Mouse (Mus musculus) G1E (cell line): ENCODE data around the gene Egr2. TPM values are rescaled to one million over a fixed set of nuclear protein-coding genes. Genes with fewer than 3 reads are reported as not detected.

Source experiments
- ATAC-seq: 2 replicates; pipeline ENCODE4 v1.8.0; 2016; ENCODE audit warnings: mild to moderate bottlenecking; ENCODE audit not compliant: insufficient number of reproducible peaks, poor library complexity, low FRiP score, severe bottlenecking; ENCODE audit errors: extremely low read depth
- DNase-seq: peaks from one replicate; pipeline ENCODE4 v3.0.0; 2012; ENCODE audit warnings: low spot score
- H3K27me3 ChIP-seq: 2 replicates; pipeline ENCODE4 v1.6.1; 2012; ENCODE audit warnings: mild to moderate bottlenecking, low read length, inconsistent platforms; ENCODE audit not compliant: insufficient read depth
- H3K36me3 ChIP-seq: replicated peaks from 2 replicates; pipeline ENCODE3; 2012; ENCODE audit warnings: mild to moderate bottlenecking, inconsistent platforms
- H3K4me1 ChIP-seq: 2 replicates; pipeline ENCODE4 v1.6.1; 2012; ENCODE audit warnings: low read depth, low read length, inconsistent platforms, mixed read lengths; ENCODE audit not compliant: insufficient read depth
- H3K4me3 ChIP-seq: 2 replicates; pipeline ENCODE4 v1.5.1; 2012; ENCODE audit warnings: low read depth, mild to moderate bottlenecking, inconsistent platforms, low read length, moderate library complexity, mixed read lengths
- H3K9me3 ChIP-seq: replicated peaks from 2 replicates; pipeline ENCODE4 v1.6.1; 2012; ENCODE audit warnings: inconsistent platforms
- CTCF ChIP-seq: IDR thresholded peaks from 2 replicates; pipeline ENCODE4 v1.5.1; 2012; ENCODE audit warnings: low read depth, low read length, inconsistent platforms, mixed read lengths
- GATA1 ChIP-seq: IDR thresholded peaks from 2 replicates; pipeline ENCODE4 v1.6.1; 2012; ENCODE audit warnings: borderline replicate concordance, low read length, inconsistent platforms, mixed read lengths
- GATA2 ChIP-seq: IDR thresholded peaks from 2 replicates; pipeline ENCODE4 v1.6.1; 2012; ENCODE audit warnings: low read depth, low read length, inconsistent platforms, borderline replicate concordance
- POLR2AphosphoS5 ChIP-seq: IDR thresholded peaks from 2 replicates; pipeline ENCODE4 v1.6.1; 2012; ENCODE audit warnings: low read depth, low read length, inconsistent platforms; ENCODE audit not compliant: insufficient replicate concordance
- TAL1 ChIP-seq: conservative IDR thresholded peaks from 2 replicates; pipeline ENCODE4 v1.6.1; 2012; ENCODE audit warnings: low read depth, low read length, inconsistent platforms, mixed read lengths
- polyA plus RNA-seq: library from polyadenylated mRNA; stranded (reverse); fragments of >175 nt; gene quantifications from 2 replicates; pipeline ENCODE4 v1.2.3, GENCODE M21; 2012
- total RNA-seq, 2 experiments: library from RNA; stranded (forward) in 1 of 2; stranded (reverse) in 1 of 2; fragments of 200-1000 nt in 1 of 2; fragments of >200 nt in 1 of 2; fragmentation: Nextera tagmentation in 1 of 2; gene quantifications; 2 replicates each; pipeline ENCODE4 v1.2.3; 2014 to 2017

Egr2 gene
- total and polyA plus RNA-seq, 3 experiments: 0.08 to 1.0 TPM; not detected in 1

- Histone ChIP-seq H3K36me3 (peaks cover 36% of the 10 kb centered on the region), H3K9me3 (no peaks in the 10 kb centered on the region), H3K4me3 (peak overlapping the region; percentile 100), H3K27me3 (no peaks in the 10 kb centered on the region; the same call in 1 of the 2 replicates), H3K4me1 (peaks cover 42% of the 10 kb centered on the region)
- TF ChIP-seq TAL1 (no peak), CTCF (no peak), POLR2AphosphoS5 (no peak), GATA2 (no peak), GATA1 (no peak)
- peak; percentile 37 for DNase-seq
- ATAC-seq: no peak
Measured at GRCm38 (mm10) chr10:67548261-67548854, 13.1 kb downstream of the Egr2 start.

- Histone ChIP-seq H3K4me3 (peak within 1 kb of the TSS; percentile 100), H3K36me3 (peaks cover 34% of the 10 kb centered on the region), H3K27me3 (no peaks in the 10 kb centered on the region; the same call in 1 of the 2 replicates), H3K9me3 (no peaks in the 10 kb centered on the region), H3K4me1 (peaks cover 42% of the 10 kb centered on the region)
- ATAC-seq (peak; percentile 79), DNase-seq (peak; percentile 74)
- TF ChIP-seq POLR2AphosphoS5: no peak
- TF ChIP-seq GATA2: no peak
- TF ChIP-seq CTCF: no peak
- no peak for TF ChIP-seq GATA1
- TF ChIP-seq TAL1: no peak
Measured at GRCm38 (mm10) chr10:67548877-67549731, 13.8 kb downstream of the Egr2 start, which contains the start of gene Ado. Gene Ado, minus strand, starts transcription at chr10:67548955.

- no peak for TF ChIP-seq CTCF
- no peak for TF ChIP-seq POLR2AphosphoS5
- TF ChIP-seq TAL1: no peak
- no peak for TF ChIP-seq GATA1
- 0 out of 2 replicates have a peak, but pooled peaks cover 2% of the 10 kb centered on the region for H3K4me1 ChIP-seq
- DNase-seq: no peak
- H3K36me3 ChIP-seq: no peaks in the 10 kb centered on the region
- H3K27me3 ChIP-seq: peaks cover 18% of the 10 kb centered on the region
- H3K4me3 ChIP-seq: no peak overlapping the region
- H3K9me3 ChIP-seq: no peaks in the 10 kb centered on the region
- ATAC-seq: no peak
Measured at GRCm38 (mm10) chr10:67558053-67558452, 22.8 kb downstream of the Egr2 start.

GRCm38 (mm10) chr10:67559765-67560394 is 24.6 kb downstream of the Egr2 start:
- ATAC-seq (no peak), DNase-seq (no peak)
- TF ChIP-seq POLR2AphosphoS5: no peak
- TF ChIP-seq CTCF: no peak
- TF ChIP-seq GATA2: no peak
- no peak for TF ChIP-seq TAL1
- TF ChIP-seq GATA1: no peak
- Histone ChIP-seq H3K4me3 (no peak overlapping the region), H3K9me3 (no peaks in the 10 kb centered on the region), H3K4me1 (0 out of 2 replicates have a peak, but pooled peaks cover 2% of the 10 kb centered on the region), H3K36me3 (no peaks in the 10 kb centered on the region), H3K27me3 (peaks cover 20% of the 10 kb centered on the region)

- Histone ChIP-seq H3K4me1 (0 out of 2 replicates have a peak, but pooled peaks cover under 1% of the 10 kb centered on the region), H3K27me3 (peaks cover 19% of the 10 kb centered on the region), H3K36me3 (no peaks in the 10 kb centered on the region), H3K4me3 (no peak overlapping the region), H3K9me3 (no peaks in the 10 kb centered on the region)
- TF ChIP-seq CTCF (no peak), TAL1 (no peak), POLR2AphosphoS5 (no peak), GATA2 (no peak)
- DNase-seq: no peak
- no peak for ATAC-seq
Measured at GRCm38 (mm10) chr10:67561185-67561584, 25.9 kb downstream of the Egr2 start.

GRCm38 (mm10) chr10:67564509-67564908 is 29.2 kb downstream of the Egr2 start:
- Histone ChIP-seq H3K9me3 (no peaks in the 10 kb centered on the region), H3K36me3 (no peaks in the 10 kb centered on the region), H3K4me3 (no peak overlapping the region), H3K27me3 (peaks cover 8% of the 10 kb centered on the region), H3K4me1 (no peaks in the 10 kb centered on the region)
- DNase-seq (no peak), ATAC-seq (no peak)
- TF ChIP-seq CTCF: no peak
- TF ChIP-seq GATA1: no peak
- TF ChIP-seq GATA2: no peak
- TF ChIP-seq POLR2AphosphoS5: no peak
- no peak for TF ChIP-seq TAL1
